Mouse (Mus musculus): Measurements from ENCODE around the gene Mrpl30.

DNA sequence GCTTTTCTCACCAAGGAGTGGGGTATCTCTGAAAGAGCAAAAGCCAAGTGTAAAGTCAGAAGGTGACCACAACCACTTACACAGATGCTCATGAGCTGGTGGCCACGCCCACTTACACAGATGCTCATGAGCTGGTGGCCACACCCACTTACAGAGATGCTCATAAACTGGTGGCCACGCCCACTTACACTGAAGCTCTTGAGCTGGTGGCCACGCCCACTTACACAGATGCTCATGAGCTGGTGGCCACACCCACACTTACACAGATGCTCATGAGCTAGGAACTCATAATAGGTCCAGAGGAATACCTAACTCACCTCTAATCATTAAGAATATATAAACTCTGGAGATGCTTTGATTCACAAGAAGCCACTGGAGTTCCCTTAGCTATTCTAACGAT, 5.8 kb upstream of the Mrpl30 start:
- TF ChIP-seq GATA1 (IDR thresholded peaks at IDR 0.05; ENCODE audit: low read length) (no peak), TAL1 (IDR thresholded peaks at IDR 0.05; ENCODE audit: low read length) (no peak)
